Mouse (Mus musculus) thymus, postnatal 0 days (tissue): ENCODE results near the gene Fcamr. TPM values are rescaled to one million over a fixed set of nuclear protein-coding genes. Genes with fewer than 3 reads are reported as not detected.
A peak's percentile ranks its signal among the peaks of the same experiment; 100 is the strongest.

ENCODE experiments used
- DNase-seq: peaks from one replicate; pipeline ENCODE4 v3.0.0-alpha.2; 2015; ENCODE audit warnings: low spot score
- polyA plus RNA-seq: library from polyadenylated mRNA; unstranded; fragments of >200 nt; fragmentation: Nextera tagmentation; extraction: Ambion mirVana; gene quantifications from 2 replicates; pipeline ENCODE4 v1.2.1, GENCODE M21; 2015

Fcamr gene
- polyA plus RNA-seq, 1 experiment from 2014 or later: not detected

- no peak for DNase-seq
Observed at GRCm38 (mm10) chr1:130849530-130850214, 49.0 kb downstream of the Fcamr start.

- DNase-seq: no peak
Observed at GRCm38 (mm10) chr1:130850405-130850804, 49.7 kb downstream of the Fcamr start.

DNA sequence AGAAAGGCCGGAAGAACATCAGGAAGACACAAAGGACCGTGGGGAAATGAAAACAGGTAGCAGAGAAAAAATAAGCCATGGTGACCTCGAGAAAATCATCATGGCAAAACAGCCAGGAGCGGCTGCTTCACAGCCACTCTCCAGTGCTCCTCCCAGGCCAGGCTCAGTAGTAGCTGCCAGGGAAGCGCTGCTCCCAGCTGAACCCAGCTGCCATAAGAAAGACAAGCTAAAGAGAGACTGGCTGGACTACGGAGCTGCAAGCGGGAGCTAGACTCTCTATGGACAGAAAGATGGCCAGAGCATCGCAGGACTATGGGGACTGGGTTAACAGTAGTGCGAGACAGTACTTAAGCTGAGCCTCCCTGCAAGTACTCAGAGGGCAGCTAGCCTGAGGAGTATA is 54.1 kb downstream of the Fcamr start:
- DNase-seq: no peak

GRCm38 (mm10) chr1:130855723-130856122 is 55.0 kb downstream of the Fcamr start:
- no peak for DNase-seq

GRCm38 (mm10) chr1:130857456-130857855 is 56.8 kb downstream of the Fcamr start:
- no peak for DNase-seq

GRCm38 (mm10) chr1:130864238-130864637 is 63.5 kb downstream of the Fcamr start:
- peak; percentile 36 for DNase-seq

Other genes with a start within 250 kb of the Fcamr start
- gene Zp3r, start 171.3 kb upstream of the Fcamr start, polyA plus RNA-seq: not detected in 2 replicates
- 0.34 TPM in 1 of 2 replicates, not detected in the other for gene C4bp, start 139.3 kb upstream of the Fcamr start, polyA plus RNA-seq
- gene Gm29427, start 85.1 kb upstream of the Fcamr start, polyA plus RNA-seq: not detected in 2 replicates
- 14.8 and 17.2 TPM in 2 replicates for gene Yod1, start 83.6 kb upstream of the Fcamr start, polyA plus RNA-seq
- 3.6 and 3.8 TPM in 2 replicates for gene Pfkfb2, start 71.6 kb upstream of the Fcamr start, polyA plus RNA-seq
- gene AA986860, start 68.9 kb upstream of the Fcamr start, polyA plus RNA-seq: 0.75 and 1.1 TPM in 2 replicates
- 0.18 and 0.31 TPM in 2 replicates for gene Pigr, start 25.8 kb downstream of the Fcamr start, polyA plus RNA-seq
- gene Fcmr, start 64.8 kb downstream of the Fcamr start, polyA plus RNA-seq: not detected in 2 replicates
- gene Il24, start 86.6 kb downstream of the Fcamr start, polyA plus RNA-seq: 0.33 and 0.55 TPM in 2 replicates
- gene Il20, start 110.5 kb downstream of the Fcamr start, polyA plus RNA-seq: not detected in 2 replicates
- 0.18 TPM in 1 of 2 replicates, not detected in the other for gene Il19, start 139.2 kb downstream of the Fcamr start, polyA plus RNA-seq
- 0.57 TPM in 2 replicates for gene Il10, start 218.9 kb downstream of the Fcamr start, polyA plus RNA-seq